Mouse (Mus musculus): ENCODE measurements around the gene Uhrf1.

GRCm38 (mm10) chr17:56269153-56269630, 33.9 kb upstream of the Uhrf1 start:
- TF ChIP-seq GATA1 (IDR thresholded peaks at IDR 0.05; ENCODE audit: low read length) (no peak), TAL1 (IDR thresholded peaks at IDR 0.05; ENCODE audit: low read length) (no peak)

Measured in erythroblast, embryonic 14.5 days (primary cell).